Mouse (Mus musculus): ENCODE results near the gene Nhlh1. TPM values are rescaled to one million over a fixed set of nuclear protein-coding genes. Genes with fewer than 3 reads are reported as not detected.

Nhlh1 gene
- polyA plus RNA-seq, 1 experiment from 2014 or later, result not detected

DNA sequence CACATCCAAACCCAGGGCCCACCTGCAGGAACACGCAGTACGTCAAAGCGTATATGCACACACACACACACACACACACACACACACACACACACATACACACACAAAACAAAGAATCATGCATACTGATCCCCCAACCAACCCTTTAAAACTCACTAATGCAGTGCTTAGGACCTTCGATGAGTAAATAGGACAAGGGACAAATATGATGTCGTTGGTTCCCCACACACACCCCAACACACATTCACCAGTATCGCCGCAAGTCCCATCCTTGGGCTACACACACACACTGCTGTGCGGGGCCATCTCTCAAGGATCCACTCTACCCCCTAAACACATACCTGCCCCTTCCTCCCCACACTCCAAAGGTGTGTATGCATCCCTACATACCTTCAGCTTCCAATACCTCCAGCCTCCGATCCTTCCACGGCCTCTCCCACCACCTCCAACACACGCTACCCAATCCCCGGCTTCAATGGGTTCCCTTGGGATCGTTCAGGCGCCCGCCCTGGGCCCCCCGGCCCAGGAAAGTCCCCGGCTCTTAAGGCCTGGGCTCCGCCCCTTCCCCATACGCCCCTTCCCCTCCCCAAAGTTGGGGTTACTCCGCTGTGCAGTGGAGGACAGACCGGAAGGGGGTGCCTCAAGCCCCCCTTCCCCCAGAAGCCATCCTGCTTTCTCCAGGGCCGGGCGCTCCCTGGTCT, 31.0 kb downstream of the Nhlh1 start:
- peak overlapping the region; percentile 65 for H3K4me2 ChIP-seq (ENCODE audit: low read length)
- 0 out of 2 replicates have a peak, but pooled peaks cover 3% of the 10 kb centered on the region for H3K36me3 ChIP-seq (ENCODE audit: control insufficient read depth, insufficient read depth, low read length)
- ATAC-seq (replicated peaks; ENCODE audit: low FRiP score, low TSS enrichment, low read depth) (peak; percentile 65), DNase-seq (ENCODE audit: low spot score) (peak; percentile 78)
- peak overlapping the region; percentile 89 for H3K4me3 ChIP-seq (ENCODE audit: low read depth, low read length)
- no peaks in the 10 kb centered on the region for H3K27me3 ChIP-seq (replicated peaks; ENCODE audit: control insufficient read depth, insufficient read depth, low read length)
- H3K9me3 ChIP-seq (ENCODE audit: control insufficient read depth, low read length), result no peaks in the 10 kb centered on the region
- H3K9ac ChIP-seq (ENCODE audit: low read length), result peak overlapping the region; percentile 95
- H3K4me1 ChIP-seq (replicated peaks; ENCODE audit: control insufficient read depth, insufficient read depth, low read length), result peaks cover 26% of the 10 kb centered on the region
- under 1% methylated on average over 23 of the region's 23 CpGs for WGBS
- peak overlapping the region; percentile 87 for H3K27ac ChIP-seq (ENCODE audit: low read depth)

DNA sequence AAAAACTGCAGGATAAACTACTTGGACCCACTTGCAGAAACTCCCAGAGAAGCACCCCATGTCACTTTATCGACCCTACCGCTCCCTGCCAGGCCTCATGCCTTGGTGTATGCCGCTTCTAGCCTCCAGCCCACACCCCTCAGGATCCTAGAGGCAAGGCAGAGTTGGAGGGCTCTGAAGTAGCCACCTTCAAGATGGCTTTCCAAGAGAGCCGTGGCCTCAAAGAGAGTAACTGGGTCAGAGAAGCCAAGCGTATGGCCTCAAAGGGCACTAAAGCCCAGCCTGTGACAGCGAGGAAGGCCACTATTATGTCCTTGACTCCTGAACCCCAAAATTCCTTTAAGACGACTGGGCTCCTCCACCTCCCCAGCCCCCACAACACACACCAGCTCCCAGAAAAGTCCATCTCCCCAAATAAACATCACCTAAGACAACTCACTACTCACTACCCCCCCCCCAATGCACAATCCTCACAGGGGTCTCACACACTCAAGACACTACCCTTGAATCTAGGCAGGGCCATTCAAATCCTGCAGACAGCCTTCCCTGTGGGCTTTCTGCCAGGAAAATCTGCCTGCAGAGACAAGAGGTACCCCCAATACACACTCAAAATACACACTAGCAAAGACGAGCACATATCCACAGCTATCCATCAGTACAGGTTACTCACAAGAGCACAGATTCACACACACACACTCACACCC, 32.0 kb downstream of the Nhlh1 start:
- ATAC-seq (replicated peaks; ENCODE audit: low FRiP score, low TSS enrichment, low read depth) (no peak), DNase-seq (ENCODE audit: low spot score) (no peak)
- peak overlapping the region; percentile 65 for H3K4me2 ChIP-seq (ENCODE audit: low read length)
- 0 out of 2 replicates have a peak, but pooled peaks cover 3% of the 10 kb centered on the region for H3K36me3 ChIP-seq (ENCODE audit: control insufficient read depth, insufficient read depth, low read length)
- peaks cover 26% of the 10 kb centered on the region for H3K4me1 ChIP-seq (replicated peaks; ENCODE audit: control insufficient read depth, insufficient read depth, low read length)
- WGBS, result 48% methylated on average over 8 of the region's 8 CpGs
- no peak overlapping the region for H3K27ac ChIP-seq (ENCODE audit: low read depth)
- H3K9me3 ChIP-seq (ENCODE audit: control insufficient read depth, low read length), result no peaks in the 10 kb centered on the region
- peak overlapping the region; percentile 89 for H3K4me3 ChIP-seq (ENCODE audit: low read depth, low read length)
- no peaks in the 10 kb centered on the region for H3K27me3 ChIP-seq (replicated peaks; ENCODE audit: control insufficient read depth, insufficient read depth, low read length)
- H3K9ac ChIP-seq (ENCODE audit: low read length), result peak overlapping the region; percentile 95; the same call in 1 of the 2 replicates

DNA sequence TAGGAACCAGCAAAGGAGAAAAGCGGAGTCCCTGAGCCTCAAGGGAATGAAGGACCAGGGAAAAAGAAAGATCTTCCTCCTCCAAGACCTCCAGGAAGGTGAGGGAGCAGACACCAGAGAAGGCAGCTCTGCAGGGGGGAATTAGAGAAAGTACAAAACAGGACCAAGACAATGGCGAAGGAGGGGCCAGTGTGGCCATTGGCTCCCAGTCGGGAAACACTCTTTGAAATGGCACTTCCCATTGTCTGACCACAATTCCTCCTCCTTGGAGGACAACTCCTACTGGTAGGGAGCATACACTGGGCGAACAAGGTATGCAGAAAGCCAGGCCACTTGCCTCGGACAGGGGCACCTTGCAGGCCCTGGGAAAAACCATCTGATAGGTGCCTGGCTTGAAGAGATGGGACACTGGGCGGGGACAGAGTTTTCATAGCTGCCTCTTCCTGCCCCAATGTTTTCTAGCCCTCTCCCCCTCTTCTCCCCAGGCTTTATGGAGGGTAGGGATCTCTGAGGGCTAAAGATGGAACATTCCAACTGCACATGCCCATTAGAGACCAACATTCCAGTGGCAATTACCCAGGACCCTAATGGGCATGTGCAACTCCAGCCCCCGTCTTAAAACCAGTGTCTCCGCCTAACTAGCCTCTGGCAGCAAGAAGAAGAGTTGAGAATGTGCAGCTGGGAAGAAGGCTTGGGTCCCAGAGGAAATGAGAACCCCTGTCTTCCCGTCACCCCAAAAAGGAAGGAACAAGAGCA, 33.1 kb downstream of the Nhlh1 start:
- H3K27me3 ChIP-seq (replicated peaks; ENCODE audit: control insufficient read depth, insufficient read depth, low read length), result no peaks in the 10 kb centered on the region
- H3K36me3 ChIP-seq (ENCODE audit: control insufficient read depth, insufficient read depth, low read length), result 0 out of 2 replicates have a peak, but pooled peaks cover 3% of the 10 kb centered on the region
- H3K4me2 ChIP-seq (ENCODE audit: low read length), result 0 out of 2 replicates have a peak overlapping the region, but pooled peaks have one; percentile 65
- no peak for DNase-seq (ENCODE audit: low spot score)
- 56% methylated on average over 9 of the region's 9 CpGs for WGBS
- peaks cover 29% of the 10 kb centered on the region for H3K4me1 ChIP-seq (replicated peaks; ENCODE audit: control insufficient read depth, insufficient read depth, low read length)
- no peak for ATAC-seq (replicated peaks; ENCODE audit: low FRiP score, low TSS enrichment, low read depth)
- H3K4me3 ChIP-seq (ENCODE audit: low read depth, low read length), result no peak overlapping the region
- no peaks in the 10 kb centered on the region for H3K9me3 ChIP-seq (ENCODE audit: control insufficient read depth, low read length)
- no peak overlapping the region for H3K27ac ChIP-seq (ENCODE audit: low read depth)
- no peak overlapping the region for H3K9ac ChIP-seq (ENCODE audit: low read length)

DNA sequence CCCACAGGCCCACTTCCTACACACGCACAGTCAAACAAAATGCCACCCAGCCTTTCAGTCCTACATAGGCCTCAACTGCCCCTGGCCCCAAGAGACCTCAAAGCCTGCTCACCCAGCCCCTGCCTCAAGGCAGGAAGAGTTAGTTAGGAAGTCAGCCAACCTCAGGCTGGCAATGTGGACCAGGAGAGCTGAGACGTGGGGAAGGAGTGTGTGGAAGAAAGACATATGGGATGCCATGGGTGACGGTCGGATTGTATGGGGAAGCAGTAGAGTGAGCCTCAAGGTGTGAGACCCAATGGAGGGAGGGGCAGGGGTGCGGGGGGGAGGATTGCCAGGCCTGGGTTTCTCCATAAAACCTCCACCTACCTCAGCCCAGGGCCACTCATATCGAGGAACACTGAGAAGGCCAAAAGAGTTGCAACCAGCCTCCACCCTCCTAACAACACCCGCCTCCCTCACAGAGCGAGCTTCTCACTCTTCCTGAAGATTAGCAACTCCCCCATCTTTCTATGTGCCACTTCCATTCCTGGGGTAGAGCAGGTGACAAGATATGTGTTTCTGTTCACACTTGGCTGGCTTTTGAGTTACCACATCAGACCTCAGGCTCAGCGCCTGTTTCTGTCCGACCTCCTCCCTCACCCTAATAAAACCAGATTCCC, 37.4 kb downstream of the Nhlh1 start:
- H3K4me3 ChIP-seq (ENCODE audit: low read depth, low read length), result no peak overlapping the region

DNA sequence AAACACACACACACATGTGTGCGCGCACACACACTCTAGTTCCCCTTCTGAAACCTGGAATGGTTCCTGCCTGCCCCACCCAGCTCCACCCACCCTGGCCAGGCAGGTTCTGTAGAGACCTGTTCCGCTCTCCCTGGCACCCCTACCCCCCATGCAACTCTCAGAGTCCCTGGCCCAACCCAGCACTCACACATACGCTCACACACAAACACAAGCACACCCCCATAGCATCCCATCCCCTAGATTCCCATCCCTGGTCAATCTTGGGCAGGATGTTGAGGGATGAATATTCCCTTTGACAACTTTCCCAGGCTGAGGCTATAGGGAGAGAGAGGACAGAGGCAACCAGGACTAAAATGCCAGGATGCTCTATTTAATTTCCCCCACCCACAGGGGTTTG, 38.0 kb downstream of the Nhlh1 start:
- ATAC-seq (replicated peaks; ENCODE audit: low FRiP score, low TSS enrichment, low read depth) (peak; percentile 34), DNase-seq (ENCODE audit: low spot score) (no peak)
- Histone ChIP-seq H3K4me1 (replicated peaks; ENCODE audit: control insufficient read depth, insufficient read depth, low read length) (peaks cover 33% of the 10 kb centered on the region), H3K27me3 (replicated peaks; ENCODE audit: control insufficient read depth, insufficient read depth, low read length) (no peaks in the 10 kb centered on the region), H3K4me3 (ENCODE audit: low read depth, low read length) (no peak overlapping the region), H3K4me2 (ENCODE audit: low read length) (no peak overlapping the region), H3K9me3 (ENCODE audit: control insufficient read depth, low read length) (no peaks in the 10 kb centered on the region), H3K9ac (ENCODE audit: low read length) (no peak overlapping the region), H3K27ac (ENCODE audit: low read depth) (no peak overlapping the region), H3K36me3 (ENCODE audit: control insufficient read depth, insufficient read depth, low read length) (0 out of 2 replicates have a peak, but pooled peaks cover 3% of the 10 kb centered on the region)
- WGBS, result 91% methylated on average over 4 of the region's 4 CpGs

More for the DNA sequence above, 37.4 kb downstream of the Nhlh1 start:
- Histone ChIP-seq H3K27me3 (replicated peaks; ENCODE audit: control insufficient read depth, insufficient read depth, low read length) (no peaks in the 10 kb centered on the region), H3K36me3 (ENCODE audit: control insufficient read depth, insufficient read depth, low read length) (0 out of 2 replicates have a peak, but pooled peaks cover 3% of the 10 kb centered on the region), H3K27ac (ENCODE audit: low read depth) (no peak overlapping the region), H3K9ac (ENCODE audit: low read length) (no peak overlapping the region), H3K4me1 (replicated peaks; ENCODE audit: control insufficient read depth, insufficient read depth, low read length) (peaks cover 38% of the 10 kb centered on the region), H3K9me3 (ENCODE audit: control insufficient read depth, low read length) (no peaks in the 10 kb centered on the region), H3K4me2 (ENCODE audit: low read length) (no peak overlapping the region)
- ATAC-seq (replicated peaks; ENCODE audit: low FRiP score, low TSS enrichment, low read depth) (no peak), DNase-seq (ENCODE audit: low spot score) (no peak)
- 68% methylated on average over 9 of the region's 10 CpGs for WGBS

DNA sequence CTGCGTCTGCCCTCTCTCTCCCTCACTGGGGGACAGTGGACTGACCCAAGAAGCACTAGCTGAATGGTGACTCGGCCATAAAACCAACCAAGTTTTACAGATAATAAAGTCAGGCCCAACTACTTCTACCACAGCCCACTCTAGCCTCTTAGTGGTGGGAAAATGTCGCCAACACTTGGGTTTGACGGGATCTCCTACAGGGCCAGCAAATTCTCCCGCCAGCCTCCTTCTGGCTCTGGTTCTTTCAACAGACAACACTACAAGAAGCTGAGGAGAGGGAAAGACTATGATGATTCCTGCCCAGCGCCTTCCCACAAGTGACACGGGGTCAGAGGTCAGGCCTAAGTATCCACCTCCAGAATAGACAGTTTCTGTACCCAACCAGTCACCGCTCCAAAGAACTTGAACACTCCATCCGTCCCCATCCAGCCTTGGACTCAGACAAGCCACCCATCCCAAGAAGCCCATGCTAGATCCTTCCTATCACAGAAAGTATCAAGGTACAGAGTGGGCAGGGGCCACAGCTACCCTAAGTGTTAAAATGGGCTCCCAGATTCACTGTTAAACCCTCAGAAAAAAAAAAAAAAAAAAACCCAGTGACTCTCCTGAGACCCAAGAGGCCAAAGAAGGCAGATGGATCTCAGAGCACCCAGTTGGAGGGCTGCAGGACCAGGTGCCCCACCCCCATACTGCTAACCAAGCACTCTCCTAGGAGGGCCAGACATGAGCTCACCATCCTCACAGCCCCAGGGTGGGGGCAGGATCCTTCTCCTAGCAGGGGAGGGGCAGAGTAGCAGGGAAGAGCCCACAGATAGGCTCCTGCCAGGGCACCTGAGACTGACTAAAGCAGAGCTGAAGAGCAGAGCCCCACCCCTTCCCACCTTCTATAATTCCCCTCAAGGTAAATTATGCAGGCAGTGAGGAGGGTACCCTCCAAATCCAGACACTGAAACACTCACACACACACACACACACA, 38.7 kb downstream of the Nhlh1 start:
- 83% methylated on average over 9 of the region's 9 CpGs for WGBS
- ATAC-seq (replicated peaks; ENCODE audit: low FRiP score, low TSS enrichment, low read depth) (peak; percentile 68), DNase-seq (ENCODE audit: low spot score) (no peak)
- Histone ChIP-seq H3K4me3 (ENCODE audit: low read depth, low read length) (no peak overlapping the region), H3K27me3 (replicated peaks; ENCODE audit: control insufficient read depth, insufficient read depth, low read length) (no peaks in the 10 kb centered on the region), H3K9me3 (ENCODE audit: control insufficient read depth, low read length) (no peaks in the 10 kb centered on the region), H3K9ac (ENCODE audit: low read length) (no peak overlapping the region), H3K36me3 (ENCODE audit: control insufficient read depth, insufficient read depth, low read length) (0 out of 2 replicates have a peak, but pooled peaks cover 3% of the 10 kb centered on the region), H3K27ac (ENCODE audit: low read depth) (no peak overlapping the region), H3K4me1 (replicated peaks; ENCODE audit: control insufficient read depth, insufficient read depth, low read length) (peaks cover 32% of the 10 kb centered on the region), H3K4me2 (ENCODE audit: low read length) (no peak overlapping the region)

DNA sequence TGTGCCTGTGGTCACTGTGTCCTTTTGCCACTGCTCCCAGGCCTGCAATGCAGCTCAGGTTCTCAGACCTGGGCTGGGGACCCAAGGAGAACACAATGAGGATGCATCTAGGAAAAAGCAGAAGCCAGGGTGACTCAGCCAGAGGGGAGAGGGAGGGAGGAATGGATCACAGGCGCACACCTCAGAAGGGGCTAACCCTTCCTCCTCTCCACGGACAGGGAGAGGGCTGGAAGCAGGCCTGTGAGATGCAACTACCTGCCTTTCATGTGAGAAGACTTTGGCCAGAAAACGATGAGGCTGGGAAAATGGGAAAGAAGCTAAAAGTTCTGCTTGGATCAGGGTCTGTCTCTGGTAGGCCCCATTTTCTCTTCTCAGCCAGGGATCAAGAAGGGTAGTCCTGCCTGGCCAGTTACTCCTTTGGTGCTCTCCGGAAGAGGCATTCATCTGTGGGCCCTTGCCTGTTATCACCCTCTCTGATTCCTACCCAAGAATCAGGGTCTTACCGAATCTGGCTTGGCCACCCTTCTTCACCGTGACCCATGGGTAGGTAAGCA, 39.8 kb downstream of the Nhlh1 start:
- no peak for ATAC-seq (replicated peaks; ENCODE audit: low FRiP score, low TSS enrichment, low read depth)

More for the DNA sequence above, 39.8 kb downstream of the Nhlh1 start:
- H3K27ac ChIP-seq (ENCODE audit: low read depth), result no peak overlapping the region
- H3K9me3 ChIP-seq (ENCODE audit: control insufficient read depth, low read length), result no peaks in the 10 kb centered on the region
- peaks cover 32% of the 10 kb centered on the region for H3K4me1 ChIP-seq (replicated peaks; ENCODE audit: control insufficient read depth, insufficient read depth, low read length)
- H3K36me3 ChIP-seq (ENCODE audit: control insufficient read depth, insufficient read depth, low read length), result peaks cover 7% of the 10 kb centered on the region; the same call in 1 of the 2 replicates
- DNase-seq (ENCODE audit: low spot score), result no peak
- H3K4me3 ChIP-seq (ENCODE audit: low read depth, low read length), result no peak overlapping the region
- WGBS, result 75% methylated on average over 6 of the region's 6 CpGs
- H3K9ac ChIP-seq (ENCODE audit: low read length), result no peak overlapping the region
- no peak overlapping the region for H3K4me2 ChIP-seq (ENCODE audit: low read length)
- no peaks in the 10 kb centered on the region for H3K27me3 ChIP-seq (replicated peaks; ENCODE audit: control insufficient read depth, insufficient read depth, low read length)

Measured in intestine, embryonic 14.5 days (tissue).